Mouse (Mus musculus) hindbrain, embryonic 14.5 days (tissue): ENCODE measurements around the gene Nalcn. TPM values are rescaled to one million over a fixed set of nuclear protein-coding genes. Genes with fewer than 3 reads are reported as not detected.

ENCODE experiments used
- ATAC-seq: fragments of 200-750 bp; cut with Nextera tagmentation; 2 replicates; pipeline ENCODE4 v1.8.0; 2017; ENCODE audit warnings: moderate number of reproducible peaks, mild to moderate bottlenecking, moderate TSS enrichment, moderate library complexity; ENCODE audit not compliant: low FRiP score
- DNase-seq: peaks from one replicate; pipeline ENCODE4 v3.0.0-alpha.2; 2015; ENCODE audit warnings: low spot score
- H3K27ac ChIP-seq: fragments of 300-500 bp; sonication (generic); 2 replicates; pipeline ENCODE4 v1.5.1; 2014; ENCODE audit warnings: mild to moderate bottlenecking, moderate library complexity
- H3K27me3 ChIP-seq: fragments of 300-500 bp; sonication (generic); 2 replicates; pipeline ENCODE4 v1.6.1; 2014; ENCODE audit warnings: mild to moderate bottlenecking, low read length, mixed read lengths; ENCODE audit not compliant: control insufficient read depth, insufficient read depth
- H3K36me3 ChIP-seq: fragments of 300-500 bp; sonication (generic); replicated peaks from 2 replicates; pipeline ENCODE4 v1.6.1; 2014; ENCODE audit not compliant: control insufficient read depth, insufficient read depth
- H3K4me1 ChIP-seq: fragments of 300-500 bp; sonication (generic); replicated peaks from 2 replicates; pipeline ENCODE4 v1.6.1; 2014; ENCODE audit warnings: antibody characterized with exemption, low read length, mixed read lengths; ENCODE audit not compliant: control insufficient read depth, insufficient read depth
- H3K4me2 ChIP-seq: fragments of 300-500 bp; sonication (generic); replicated peaks from 2 replicates; pipeline ENCODE4 v1.6.1; 2014; ENCODE audit warnings: mild to moderate bottlenecking, moderate library complexity
- H3K4me3 ChIP-seq: fragments of 300-500 bp; sonication (generic); replicated peaks from 2 replicates; pipeline ENCODE4 v1.5.1; 2014; ENCODE audit warnings: mild to moderate bottlenecking, low read length
- H3K9ac ChIP-seq: fragments of 300-500 bp; sonication (generic); 2 replicates; pipeline ENCODE4 v1.6.1; 2014
- H3K9me3 ChIP-seq: fragments of 300-500 bp; sonication (generic); 2 replicates; pipeline ENCODE4 v1.6.1; 2016; ENCODE audit warnings: low read length; ENCODE audit not compliant: control insufficient read depth
- WGBS: fragments of 180-500 bp; shearing (Covaris S2); extraction: QIAGEN DNeasy Blood & Tissue Kit; methylation state at CpG from one replicate; pipeline ENCODE4 v1.1.7; 2014; 5-methylcytosine and 5-hydroxymethylcytosine counted together
- polyA plus RNA-seq: library from polyadenylated mRNA; unstranded; fragments of >200 nt; fragmentation: Nextera tagmentation; extraction: Ambion mirVana; gene quantifications from 2 replicates; pipeline ENCODE4 v1.2.1, GENCODE M21; 2014

The Nalcn gene
- polyA plus RNA-seq, 1 experiment from 2014 or later: 18.8 TPM

DNA sequence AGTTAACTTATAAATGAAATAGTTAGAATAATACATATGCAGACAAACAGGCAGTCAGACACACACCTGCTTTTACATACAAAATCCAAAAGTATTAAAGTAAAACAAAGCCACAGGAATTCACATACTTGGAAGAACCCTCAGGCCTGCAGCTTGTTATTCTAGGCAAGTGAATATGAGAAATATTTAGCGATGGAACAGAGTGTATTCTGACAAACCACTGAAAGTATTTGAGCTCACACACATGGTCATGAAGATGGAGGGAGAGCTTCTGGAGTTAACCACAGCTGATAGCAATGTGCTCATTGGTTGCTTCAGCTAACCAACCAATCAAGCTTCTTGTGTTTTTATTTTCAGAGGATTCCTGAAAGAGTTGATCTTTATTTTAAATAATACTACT, 93.9 kb downstream of the Nalcn start:
- no peak overlapping the region for H3K9ac ChIP-seq
- no peak overlapping the region for H3K4me2 ChIP-seq
- H3K36me3 ChIP-seq: no peaks in the 10 kb centered on the region
- no peaks in the 10 kb centered on the region for H3K27me3 ChIP-seq
- no peak overlapping the region for H3K27ac ChIP-seq
- ATAC-seq: no peak
- no peak overlapping the region for H3K4me3 ChIP-seq
- 94% methylated on average over 1 of the region's 1 CpGs for WGBS
- H3K4me1 ChIP-seq: no peaks in the 10 kb centered on the region
- no peak for DNase-seq
- no peaks in the 10 kb centered on the region for H3K9me3 ChIP-seq

DNA sequence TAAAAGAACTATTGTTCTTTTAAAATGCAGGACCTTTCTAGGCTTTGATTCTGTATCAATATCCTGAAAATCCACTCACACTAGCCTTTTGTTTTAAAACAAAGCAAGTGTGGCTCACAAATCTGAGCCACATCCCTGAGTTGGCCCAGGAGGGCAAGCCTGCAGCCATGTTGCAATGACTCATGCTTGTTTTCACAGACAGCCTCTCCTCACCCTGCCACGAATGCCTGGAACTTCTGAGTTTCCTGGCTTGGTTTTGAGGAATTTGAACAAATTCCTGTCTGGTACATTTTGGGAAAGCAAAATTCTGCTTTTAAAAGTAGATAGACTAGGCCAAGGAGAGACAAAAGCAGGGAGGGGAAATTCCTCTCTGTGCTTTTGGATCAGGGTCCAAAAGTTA, 95.7 kb downstream of the Nalcn start:
- ATAC-seq: no peak
- H3K27ac ChIP-seq: no peak overlapping the region
- H3K4me3 ChIP-seq: no peak overlapping the region
- WGBS: 0% methylated on average over 1 of the region's 1 CpGs
- no peak overlapping the region for H3K9ac ChIP-seq
- H3K4me1 ChIP-seq: no peaks in the 10 kb centered on the region
- no peaks in the 10 kb centered on the region for H3K36me3 ChIP-seq
- no peaks in the 10 kb centered on the region for H3K27me3 ChIP-seq
- no peaks in the 10 kb centered on the region for H3K9me3 ChIP-seq
- no peak for DNase-seq
- H3K4me2 ChIP-seq: no peak overlapping the region

DNA sequence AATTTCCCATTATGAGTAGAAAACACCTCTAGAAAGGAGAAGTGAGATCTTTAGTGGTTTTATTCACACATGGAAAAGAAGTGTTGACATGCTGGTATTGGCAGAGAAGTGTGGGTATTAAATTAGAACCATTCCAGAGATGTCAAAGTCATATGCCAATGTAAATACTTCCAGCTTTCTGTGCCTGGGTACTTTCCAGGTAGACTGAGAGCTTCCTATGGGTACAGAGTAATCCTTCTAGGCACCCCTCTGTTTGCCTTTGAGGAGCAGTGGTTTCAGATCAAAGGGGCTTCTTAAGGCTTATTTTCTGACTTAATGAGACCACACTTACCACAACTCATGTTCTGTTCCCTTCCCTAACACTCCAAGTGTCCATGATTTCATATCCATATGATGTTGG, 97.8 kb downstream of the Nalcn start:
- H3K4me2 ChIP-seq: no peak overlapping the region
- H3K4me1 ChIP-seq: no peaks in the 10 kb centered on the region
- H3K9ac ChIP-seq: no peak overlapping the region
- ATAC-seq: no peak
- no peak overlapping the region for H3K4me3 ChIP-seq
- H3K27ac ChIP-seq: no peak overlapping the region
- no peak for DNase-seq
- H3K36me3 ChIP-seq: no peaks in the 10 kb centered on the region
- H3K27me3 ChIP-seq: no peaks in the 10 kb centered on the region
- H3K9me3 ChIP-seq: no peaks in the 10 kb centered on the region

DNA sequence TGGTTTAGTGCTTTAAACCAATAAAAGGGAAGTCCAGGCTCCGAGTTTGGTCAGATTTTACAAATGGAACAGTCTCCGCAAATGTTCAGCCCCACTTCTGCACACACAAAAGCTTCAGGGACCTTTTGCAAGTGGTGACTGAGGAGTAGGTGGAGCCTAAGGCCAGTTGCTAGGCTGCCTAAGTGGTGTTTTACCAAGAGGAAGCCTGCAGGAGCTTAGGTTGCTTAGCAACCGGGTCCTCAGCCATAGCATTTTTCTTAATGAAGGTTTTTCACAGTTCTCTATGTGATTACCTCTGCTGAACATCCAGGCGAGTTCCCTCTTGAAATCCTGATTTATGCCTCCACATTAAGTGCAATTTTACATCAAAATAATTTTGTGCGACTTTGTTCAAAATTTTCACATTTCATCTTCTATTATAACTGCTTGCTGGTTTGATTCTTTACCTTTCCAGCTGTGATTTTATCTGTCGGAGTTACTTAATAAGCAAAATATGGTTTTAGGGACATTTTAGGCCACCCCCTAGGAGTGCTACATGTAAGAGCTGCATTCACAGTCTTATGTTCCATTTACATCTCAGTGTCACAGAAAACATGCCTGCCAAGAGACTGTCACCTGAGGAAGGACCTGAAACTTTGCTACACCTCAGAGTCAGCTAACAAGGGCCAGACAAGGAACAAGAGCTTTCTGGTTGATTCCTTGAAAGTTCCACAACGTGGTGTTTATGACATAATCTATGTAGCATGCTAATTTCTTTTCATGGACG, 113.4 kb downstream of the Nalcn start:
- H3K9ac ChIP-seq: no peak overlapping the region
- no peaks in the 10 kb centered on the region for H3K36me3 ChIP-seq
- H3K4me1 ChIP-seq: peaks cover 20% of the 10 kb centered on the region
- peak overlapping the region; percentile 88 for H3K27ac ChIP-seq
- ATAC-seq (peak; percentile 98), DNase-seq (peak; percentile 84)
- no peaks in the 10 kb centered on the region for H3K9me3 ChIP-seq
- H3K27me3 ChIP-seq: no peaks in the 10 kb centered on the region
- WGBS: 18% methylated on average over 8 of the region's 8 CpGs
- H3K4me3 ChIP-seq: no peak overlapping the region
- peak overlapping the region; percentile 30 for H3K4me2 ChIP-seq

DNA sequence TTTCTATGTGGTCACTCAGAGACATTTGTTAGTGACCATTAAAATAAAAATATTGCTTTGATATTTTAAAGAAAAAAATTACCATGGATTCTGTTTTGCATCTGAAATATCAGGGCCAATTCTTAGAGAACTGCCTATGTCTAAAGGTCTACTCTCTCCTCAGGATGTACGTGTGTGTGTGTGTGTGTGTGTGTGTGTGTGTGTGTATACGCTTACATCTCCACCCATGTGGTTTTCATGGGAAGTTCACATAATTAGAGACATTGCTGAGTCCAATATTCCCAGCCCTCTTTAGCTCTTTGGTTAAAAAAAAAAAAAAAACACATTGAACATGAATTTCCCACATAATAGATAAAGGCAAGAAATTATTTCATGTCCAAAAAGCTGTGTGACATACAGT, 114.0 kb downstream of the Nalcn start:
- WGBS: 37% methylated on average over 2 of the region's 2 CpGs
- DNase-seq (no peak), ATAC-seq (peak; percentile 61)
- Histone ChIP-seq H3K9me3 (no peaks in the 10 kb centered on the region), H3K4me3 (no peak overlapping the region), H3K4me1 (peaks cover 20% of the 10 kb centered on the region), H3K27ac (peak overlapping the region; percentile 88), H3K36me3 (no peaks in the 10 kb centered on the region), H3K4me2 (peak overlapping the region; percentile 30), H3K27me3 (no peaks in the 10 kb centered on the region), H3K9ac (no peak overlapping the region)

DNA sequence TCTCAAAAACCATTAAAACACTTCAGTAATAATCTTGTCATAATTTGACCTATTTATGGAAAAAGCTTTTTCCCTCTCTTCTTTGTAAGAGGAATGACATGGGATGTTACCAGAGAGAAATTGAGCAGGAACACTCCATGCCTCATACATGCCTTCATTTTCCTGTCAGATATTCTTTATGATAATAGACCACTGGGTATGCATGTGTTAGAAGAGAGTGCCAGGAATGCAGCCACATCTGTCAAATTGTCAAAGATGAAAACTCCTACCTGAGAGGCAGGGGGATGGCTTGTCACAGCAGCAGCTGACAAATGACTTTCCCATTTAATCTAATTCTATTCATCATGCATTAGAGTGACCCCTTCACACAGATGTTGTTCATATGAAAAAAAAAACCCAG, 131.4 kb downstream of the Nalcn start:
- ATAC-seq (no peak), DNase-seq (no peak)
- no peaks in the 10 kb centered on the region for H3K9me3 ChIP-seq
- H3K9ac ChIP-seq: no peak overlapping the region
- no peak overlapping the region for H3K27ac ChIP-seq
- H3K27me3 ChIP-seq: no peaks in the 10 kb centered on the region
- H3K4me2 ChIP-seq: no peak overlapping the region
- H3K4me1 ChIP-seq: no peaks in the 10 kb centered on the region
- no peaks in the 10 kb centered on the region for H3K36me3 ChIP-seq
- H3K4me3 ChIP-seq: no peak overlapping the region

DNA sequence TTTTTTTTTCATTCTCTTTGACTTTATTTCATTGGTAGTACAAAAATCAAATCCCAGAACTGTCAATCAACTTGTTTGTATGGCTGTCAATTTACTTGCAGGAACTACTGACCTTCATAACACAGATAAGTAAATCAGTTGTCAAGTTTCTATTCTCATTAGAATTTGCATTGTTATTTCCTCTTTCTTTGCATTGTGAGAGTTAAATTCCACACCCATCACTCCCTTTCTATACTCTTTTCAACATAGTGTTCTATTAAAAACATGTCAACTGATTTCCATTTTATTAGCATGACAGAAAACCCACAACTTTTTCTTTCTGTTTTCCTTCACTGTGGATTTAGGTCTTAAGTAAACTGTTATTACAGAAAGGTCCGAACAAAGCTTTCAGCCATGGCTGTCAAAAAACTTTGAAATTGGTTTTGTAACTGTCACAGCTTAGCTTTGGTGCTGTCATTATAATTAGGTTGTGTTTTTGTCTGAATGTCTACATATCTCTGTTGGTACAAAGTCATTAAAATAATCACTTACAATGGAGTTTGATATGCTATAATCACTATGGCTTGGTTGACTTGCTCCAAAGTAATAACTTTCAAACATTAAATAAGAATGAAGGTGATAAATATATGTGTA, 138.3 kb downstream of the Nalcn start:
- DNase-seq: no peak

DNA sequence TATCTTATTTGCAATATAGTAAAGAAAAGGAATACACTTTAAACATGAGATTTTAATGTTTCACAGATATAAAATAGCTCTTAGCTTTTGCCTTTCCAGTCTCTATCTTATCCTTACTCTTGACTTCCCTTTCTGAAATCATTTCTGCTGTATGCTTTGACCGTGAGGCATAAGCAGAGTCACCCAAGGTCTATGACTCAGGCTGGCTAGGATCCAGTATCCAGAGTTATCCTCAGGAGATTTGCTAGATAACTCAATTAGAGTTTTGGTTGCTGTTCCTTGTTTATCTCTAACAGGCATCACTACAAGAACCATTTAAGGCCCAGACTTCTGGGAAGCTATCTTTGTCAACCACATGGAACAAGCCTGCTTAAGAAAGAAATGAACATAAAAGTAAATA, 164.9 kb downstream of the Nalcn start:
- Histone ChIP-seq H3K27ac (no peak overlapping the region), H3K9me3 (no peaks in the 10 kb centered on the region), H3K4me1 (no peaks in the 10 kb centered on the region), H3K36me3 (peaks cover 6% of the 10 kb centered on the region; the same call in 1 of the 2 replicates), H3K4me2 (no peak overlapping the region), H3K27me3 (no peaks in the 10 kb centered on the region), H3K9ac (no peak overlapping the region), H3K4me3 (no peak overlapping the region)
- 76% methylated on average over 1 of the region's 1 CpGs for WGBS
- ATAC-seq: no peak
- DNase-seq: no peak

More for the DNA sequence above, 138.3 kb downstream of the Nalcn start:
- H3K9me3 ChIP-seq: no peaks in the 10 kb centered on the region
- H3K27me3 ChIP-seq: no peaks in the 10 kb centered on the region
- no peaks in the 10 kb centered on the region for H3K36me3 ChIP-seq
- H3K4me3 ChIP-seq: no peak overlapping the region
- H3K27ac ChIP-seq: no peak overlapping the region
- H3K9ac ChIP-seq: no peak overlapping the region
- WGBS: 53% methylated on average over 1 of the region's 1 CpGs
- H3K4me1 ChIP-seq: no peaks in the 10 kb centered on the region
- no peak for ATAC-seq
- H3K4me2 ChIP-seq: no peak overlapping the region

DNA sequence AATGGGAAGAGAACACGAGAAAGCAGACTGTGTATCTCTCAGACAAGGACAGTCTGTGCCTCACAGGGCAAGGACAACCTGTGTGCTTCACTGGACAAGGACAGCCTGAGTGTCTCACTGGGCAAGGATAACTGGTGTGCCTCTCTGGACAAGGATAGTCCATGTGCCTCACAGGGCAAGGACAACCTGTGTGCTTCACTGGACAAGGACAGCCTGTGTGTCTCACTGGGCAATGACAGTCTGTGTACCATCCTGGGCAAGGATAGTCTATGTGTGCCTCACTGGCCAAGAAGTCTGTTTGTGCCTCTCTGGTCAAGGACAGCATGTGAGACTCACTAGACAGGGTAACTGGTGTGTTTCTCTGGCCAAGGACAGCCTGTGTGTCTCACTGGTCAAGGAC, 180.9 kb downstream of the Nalcn start:
- 84% methylated on average over 1 of the region's 1 CpGs for WGBS
- no peak overlapping the region for H3K4me2 ChIP-seq
- H3K4me3 ChIP-seq: no peak overlapping the region
- no peaks in the 10 kb centered on the region for H3K9me3 ChIP-seq
- no peaks in the 10 kb centered on the region for H3K4me1 ChIP-seq
- H3K27me3 ChIP-seq: no peaks in the 10 kb centered on the region
- H3K36me3 ChIP-seq: no peaks in the 10 kb centered on the region
- DNase-seq (no peak), ATAC-seq (no peak)
- H3K9ac ChIP-seq: no peak overlapping the region
- no peak overlapping the region for H3K27ac ChIP-seq
